Mouse (Mus musculus) ovary, adult 10 weeks (tissue): ENCODE measurements around the gene Mettl13. TPM values are rescaled to one million over a fixed set of nuclear protein-coding genes. Genes with fewer than 3 reads are reported as not detected.

Source experiments
- polyA plus RNA-seq: library from polyadenylated mRNA; stranded (reverse); fragments of 350-450 nt; fragmentation: Illumina TruSeq; extraction: RNeasy Lipid Tissue Mini Kit (QIAGEN cat#74804); gene quantifications from one replicate; pipeline ENCODE4 v1.2.3, GENCODE M21; 2014

The Mettl13 gene
- polyA plus RNA-seq: 4.3 TPM

GRCm38 (mm10) chr1:162548016-162548916, at the start of gene Mettl13:
TSS of gene Mettl13 (minus strand) at chr1:162548551.

DNA sequence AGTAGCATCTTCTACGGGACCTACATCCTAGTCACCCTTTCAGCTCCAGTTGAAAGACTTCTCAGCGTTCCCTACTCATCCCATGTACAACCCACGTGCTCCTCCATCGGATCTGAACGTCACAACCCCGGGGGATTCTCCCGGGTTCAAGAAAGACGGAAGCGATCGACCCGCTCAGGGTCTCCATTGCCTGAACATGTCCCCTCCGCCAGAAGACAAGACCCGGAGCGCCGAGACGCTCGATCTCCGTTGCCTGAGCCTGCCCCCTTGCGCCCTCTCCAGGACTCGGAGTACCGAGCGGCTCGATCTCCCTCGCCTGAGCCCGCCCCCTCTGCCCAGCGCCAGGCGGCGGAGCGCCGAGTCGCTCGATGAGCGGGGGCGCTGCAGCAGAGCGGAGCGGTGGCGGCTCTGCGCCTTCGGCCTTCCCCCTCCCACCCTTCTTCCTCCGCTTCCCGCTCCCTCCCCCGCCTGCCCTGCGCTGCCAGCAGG, 22.0 kb upstream of the Mettl13 start, which contains the start of gene Vamp4:
Gene Vamp4 (plus strand): TSS at position 256 of the 489 bp plus-strand sequence.

Other genes starting within 250 kb of the Mettl13 start
- 19.8 TPM for gene Dnm3, start 70.5 kb downstream of the Mettl13 start, polyA plus RNA-seq
- 239 TPM for gene Vamp4, start 22.0 kb upstream of the Mettl13 start, polyA plus RNA-seq
- gene Myoc, start 90.6 kb upstream of the Mettl13 start, polyA plus RNA-seq: 2.7 TPM
- gene Myocos, start 109.7 kb upstream of the Mettl13 start, polyA plus RNA-seq: 6.0 TPM
- gene Prrc2c, start 192.0 kb upstream of the Mettl13 start, polyA plus RNA-seq: 82.3 TPM